8 mouse cellular contexts compared by ENCODE assay signal in the genomic region with DNA sequence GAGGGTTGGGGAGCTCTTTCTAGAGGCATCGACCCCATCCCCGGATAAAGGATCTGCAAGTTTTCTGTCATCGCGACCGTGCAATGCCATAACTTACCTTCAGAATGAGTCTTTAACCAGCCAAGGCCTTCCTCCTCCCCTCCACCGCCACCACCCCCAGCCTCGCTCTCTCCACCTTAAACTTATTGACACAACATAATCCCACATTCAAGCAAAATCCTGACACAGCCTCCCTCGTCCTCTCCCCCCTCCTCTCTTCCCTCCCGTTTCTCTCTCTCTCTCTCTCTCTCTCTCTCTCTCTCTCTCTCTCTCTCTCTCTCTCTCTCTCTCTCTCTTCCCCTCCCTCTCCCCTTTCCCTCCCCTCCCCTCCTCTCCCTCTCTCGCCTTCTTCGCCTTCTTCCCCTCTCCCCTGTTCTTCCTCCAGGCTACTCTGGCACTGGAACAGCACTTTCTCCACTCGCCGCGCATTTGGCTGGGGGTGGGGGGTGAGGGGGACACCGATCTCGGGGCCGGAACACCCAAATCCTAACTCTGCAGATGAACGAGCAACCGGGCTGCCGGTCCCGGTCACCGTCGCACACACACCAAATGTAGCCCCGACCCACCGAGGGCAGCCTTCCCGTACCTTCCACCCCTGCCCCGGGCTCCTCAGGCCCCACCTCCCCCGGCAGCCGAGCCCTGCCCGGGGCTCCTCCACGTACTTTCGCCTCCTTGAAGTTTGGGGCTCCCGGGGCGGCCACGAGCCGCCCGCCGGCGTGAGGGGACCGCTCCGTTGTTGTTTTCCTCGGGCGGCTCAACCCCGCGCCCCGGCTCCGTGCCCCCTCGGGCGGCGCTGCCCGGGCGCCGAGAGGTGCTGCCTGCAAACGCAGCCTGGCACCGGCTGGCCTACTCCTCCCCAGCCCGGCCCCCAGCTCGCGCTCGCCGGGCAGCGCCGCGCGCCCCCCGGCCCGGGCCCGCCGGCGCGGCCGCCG. TPM values are rescaled to one million over a fixed set of nuclear protein-coding genes. Genes with fewer than 3 reads are reported as not detected.
DNase-seq lines count a peak whose midpoint lies in the region; ATAC-seq and TF ChIP-seq lines count a peak whose summit lies in the region.

No protein-coding gene starts in this region.

- no peak for TF ChIP-seq CTCF in G1E (IDR thresholded peaks at IDR 0.05; ENCODE audit: low read depth, low read length)

- peak overlapping the region; percentile 97 for H3K27ac ChIP-seq in forebrain, embryonic 14.5 days (ENCODE audit: low read depth, low read length)

- peak overlapping the region; percentile 96 for H3K4me2 ChIP-seq in forebrain, embryonic 14.5 days (ENCODE audit: low read length)

- peaks cover 14% of the 10 kb centered on the region for H3K36me3 ChIP-seq in G1E (replicated peaks)
- H3K36me3 ChIP-seq in forebrain, embryonic 14.5 days (ENCODE audit: control insufficient read depth, insufficient read depth, low read length), result no peaks in the 10 kb centered on the region

- 0 out of 2 replicates have a peak, but pooled peaks cover 2% of the 10 kb centered on the region for H3K27me3 ChIP-seq in G1E (ENCODE audit: insufficient read depth, low read length)
- no peaks in the 10 kb centered on the region for H3K27me3 ChIP-seq in forebrain, embryonic 14.5 days (replicated peaks; ENCODE audit: control insufficient read depth, insufficient read depth, low read length)

- H3K4me1 ChIP-seq in G1E (ENCODE audit: insufficient read depth, low read depth, low read length), result peaks cover 22% of the 10 kb centered on the region
- H3K4me1 ChIP-seq in forebrain, embryonic 14.5 days (ENCODE audit: control insufficient read depth, insufficient read depth, low read length), result no peaks in the 10 kb centered on the region

- under 1% methylated on average over 72 of the region's 72 CpGs for WGBS in forebrain, embryonic 14.5 days

- H3K4me3 ChIP-seq in G1E (ENCODE audit: low read depth, low read length), result peak overlapping the region; percentile 86
- H3K4me3 ChIP-seq in forebrain, embryonic 14.5 days (ENCODE audit: low read depth, low read length), result peak overlapping the region; percentile 93

- no peaks in the 10 kb centered on the region for H3K9me3 ChIP-seq in G1E (replicated peaks)
- no peaks in the 10 kb centered on the region for H3K9me3 ChIP-seq in forebrain, embryonic 14.5 days (replicated peaks; ENCODE audit: control insufficient read depth, low read length)

- no peak for ATAC-seq in G1E (ENCODE audit: extremely low read depth, insufficient number of reproducible peaks, low FRiP score, poor library complexity, severe bottlenecking)
- ATAC-seq in forebrain, embryonic 14.5 days, result peak; percentile 70

- peak overlapping the region; percentile 91 for H3K9ac ChIP-seq in forebrain, embryonic 14.5 days (ENCODE audit: low read length)

- intact Hi-C loops in heart, postnatal 25 days (cut with DNase I), result loop anchor here (2.0 to 5.0 kb wide), 3 partner anchors 49 to 306 kb away; no protein-coding TSS in a partner anchor

- peak; percentile 37 for DNase-seq in G1E (ENCODE audit: low spot score)
- DNase-seq in c-Kit-positive CD71-positive TER-119-positive erythroid progenitor cells, embryonic 14.5 days (ENCODE audit: low spot score), result peak; percentile 39
- DNase-seq in forebrain, embryonic 14.5 days (ENCODE audit: low spot score), result peak; percentile 59
- DNase-seq in heart, postnatal 25 days (ENCODE audit: low spot score), result peak; percentile 15
- peak; percentile 39 to 55 for DNase-seq in layer of hippocampus, postnatal 10 days (ENCODE audit: low spot score in 2 of 2)
- peak; percentile 55 for DNase-seq in lung, postnatal 10 days
- peak; percentile 41 for DNase-seq in ovary, postnatal 14 days (ENCODE audit: low spot score)
- peak; percentile 64 for DNase-seq in thymus, postnatal 14 days

RNA-seq across cellular contexts. Expression of a gene that starts 0.9 kb away (rescaled TPM):
- 112 and 113 TPM in 2 replicates for total RNA-seq in G1E (2014; fragmentation: Nextera tagmentation)
- total RNA-seq in G1E (2017), result 39.7 and 43.7 TPM in 2 replicates
- 2.9 and 3.7 TPM in 2 replicates for polyA plus RNA-seq in G1E (2012)
- 11.9 and 15.9 TPM in 2 replicates for polyA plus RNA-seq in forebrain, embryonic 14.5 days (2014; fragmentation: Nextera tagmentation; extraction: Ambion mirVana)
- total RNA-seq in heart, postnatal 25 days (2021), result 10 to 100 TPM; 11.7 to 14.7 TPM
- 10 to 100 TPM; 12.1 to 14.1 TPM for total RNA-seq in layer of hippocampus, postnatal 10 days (2021)
